Mouse (Mus musculus): ENCODE data around the gene Tmem229b. TPM values are rescaled to one million over a fixed set of nuclear protein-coding genes. Genes with fewer than 3 reads are reported as not detected.

Tmem229b gene
- polyA plus RNA-seq, 1 experiment: 0.06 TPM

GRCm38 (mm10) chr12:79017994-79018399 is 10.6 kb upstream of the Tmem229b start:
- no peaks in the 10 kb centered on the region for H3K27me3 ChIP-seq (ENCODE audit: control insufficient read depth)
- TF ChIP-seq GATA1 (IDR thresholded peaks at IDR 0.05; ENCODE audit: low read length): no peak
- no peak for TF ChIP-seq TAL1 (IDR thresholded peaks at IDR 0.05; ENCODE audit: low read length)

GRCm38 (mm10) chr12:79016109-79016508 is 8.7 kb upstream of the Tmem229b start:
- Histone ChIP-seq H3K36me3 (ENCODE audit: control insufficient read depth) (no peaks in the 10 kb centered on the region), H3K4me3 (replicated peaks) (no peak overlapping the region), H3K4me1 (ENCODE audit: control insufficient read depth) (peaks cover 3% of the 10 kb centered on the region), H3K27me3 (ENCODE audit: control insufficient read depth) (no peaks in the 10 kb centered on the region), H3K9me3 (ENCODE audit: control insufficient read depth, low read length) (no peaks in the 10 kb centered on the region)
- TF ChIP-seq GATA1 (IDR thresholded peaks at IDR 0.05; ENCODE audit: low read length) (no peak), TAL1 (IDR thresholded peaks at IDR 0.05; ENCODE audit: low read length) (no peak)

More at GRCm38 (mm10) chr12:79017994-79018399, 10.6 kb upstream of the Tmem229b start:
- H3K9me3 ChIP-seq (ENCODE audit: control insufficient read depth, low read length): no peaks in the 10 kb centered on the region
- no peak overlapping the region for H3K4me3 ChIP-seq (replicated peaks)
- H3K4me1 ChIP-seq (ENCODE audit: control insufficient read depth): peaks cover 3% of the 10 kb centered on the region
- H3K36me3 ChIP-seq (ENCODE audit: control insufficient read depth): no peaks in the 10 kb centered on the region

GRCm38 (mm10) chr12:79010569-79010968 is 3.1 kb upstream of the Tmem229b start:
- TF ChIP-seq GATA1 (IDR thresholded peaks at IDR 0.05; ENCODE audit: low read length) (no peak), TAL1 (IDR thresholded peaks at IDR 0.05; ENCODE audit: low read length) (no peak)
- peaks cover 30% of the 10 kb centered on the region for H3K27me3 ChIP-seq (ENCODE audit: control insufficient read depth)
- no peak overlapping the region for H3K4me3 ChIP-seq (replicated peaks)
- no peaks in the 10 kb centered on the region for H3K36me3 ChIP-seq (ENCODE audit: control insufficient read depth)
- H3K4me1 ChIP-seq (ENCODE audit: control insufficient read depth): peaks cover 12% of the 10 kb centered on the region
- H3K9me3 ChIP-seq (ENCODE audit: control insufficient read depth, low read length): no peaks in the 10 kb centered on the region

- H3K4me3 ChIP-seq (replicated peaks): peak overlapping the region; percentile 72
- H3K27me3 ChIP-seq (ENCODE audit: control insufficient read depth): peaks cover 42% of the 10 kb centered on the region
- no peak for TF ChIP-seq TAL1 (IDR thresholded peaks at IDR 0.05; ENCODE audit: low read length)
- TF ChIP-seq GATA1 (IDR thresholded peaks at IDR 0.05; ENCODE audit: low read length): no peak
- no peaks in the 10 kb centered on the region for H3K36me3 ChIP-seq (ENCODE audit: control insufficient read depth)
- no peaks in the 10 kb centered on the region for H3K9me3 ChIP-seq (ENCODE audit: control insufficient read depth, low read length)
- H3K4me1 ChIP-seq (ENCODE audit: control insufficient read depth): peaks cover 14% of the 10 kb centered on the region
These were observed 825 bp downstream of the Tmem229b start for GRCm38 (mm10) chr12:79006478-79007125.

- H3K4me1 ChIP-seq (ENCODE audit: control insufficient read depth): peaks cover 14% of the 10 kb centered on the region
- no peak for TF ChIP-seq TAL1 (IDR thresholded peaks at IDR 0.05; ENCODE audit: low read length)
- TF ChIP-seq GATA1 (IDR thresholded peaks at IDR 0.05; ENCODE audit: low read length): no peak
- peaks cover 42% of the 10 kb centered on the region for H3K27me3 ChIP-seq (ENCODE audit: control insufficient read depth)
- H3K9me3 ChIP-seq (ENCODE audit: control insufficient read depth, low read length): no peaks in the 10 kb centered on the region
- peak overlapping the region; percentile 72 for H3K4me3 ChIP-seq (replicated peaks)
- H3K36me3 ChIP-seq (ENCODE audit: control insufficient read depth): no peaks in the 10 kb centered on the region
These were observed 1.4 kb downstream of the Tmem229b start for GRCm38 (mm10) chr12:79006076-79006475.

DNA sequence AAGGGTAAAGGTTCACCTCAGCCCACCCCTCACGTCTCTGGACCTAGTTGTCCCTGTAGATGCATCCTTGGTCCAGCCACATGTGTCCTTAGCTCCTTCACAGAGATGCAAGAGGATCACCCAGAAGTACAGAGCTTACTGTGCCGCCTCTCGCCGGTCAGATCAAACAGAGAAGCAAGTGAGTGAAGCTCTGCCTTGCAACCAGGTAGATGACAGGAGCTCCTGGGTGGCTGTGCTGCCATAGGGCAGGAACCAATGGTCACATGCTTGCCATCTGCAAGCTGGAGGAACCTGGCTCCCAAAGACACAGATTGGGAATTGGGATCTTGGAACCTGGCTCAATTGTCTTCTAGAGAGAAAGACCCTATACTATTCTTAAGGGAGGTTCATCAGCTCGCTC is 2.0 kb downstream of the Tmem229b start:
- Histone ChIP-seq H3K9me3 (ENCODE audit: control insufficient read depth, low read length) (no peaks in the 10 kb centered on the region), H3K4me3 (replicated peaks) (no peak overlapping the region), H3K27me3 (ENCODE audit: control insufficient read depth) (peaks cover 42% of the 10 kb centered on the region), H3K36me3 (ENCODE audit: control insufficient read depth) (no peaks in the 10 kb centered on the region), H3K4me1 (ENCODE audit: control insufficient read depth) (peaks cover 14% of the 10 kb centered on the region)
- TF ChIP-seq GATA1 (IDR thresholded peaks at IDR 0.05; ENCODE audit: low read length) (no peak), TAL1 (IDR thresholded peaks at IDR 0.05; ENCODE audit: low read length) (no peak)

GRCm38 (mm10) chr12:79002978-79003377 is 4.4 kb downstream of the Tmem229b start:
- TF ChIP-seq TAL1 (IDR thresholded peaks at IDR 0.05; ENCODE audit: low read length): no peak
- no peak for TF ChIP-seq GATA1 (IDR thresholded peaks at IDR 0.05; ENCODE audit: low read length)
- Histone ChIP-seq H3K4me3 (replicated peaks) (no peak overlapping the region), H3K9me3 (ENCODE audit: control insufficient read depth, low read length) (no peaks in the 10 kb centered on the region), H3K27me3 (ENCODE audit: control insufficient read depth) (peaks cover 36% of the 10 kb centered on the region), H3K4me1 (ENCODE audit: control insufficient read depth) (peaks cover 14% of the 10 kb centered on the region), H3K36me3 (ENCODE audit: control insufficient read depth) (no peaks in the 10 kb centered on the region)

DNA sequence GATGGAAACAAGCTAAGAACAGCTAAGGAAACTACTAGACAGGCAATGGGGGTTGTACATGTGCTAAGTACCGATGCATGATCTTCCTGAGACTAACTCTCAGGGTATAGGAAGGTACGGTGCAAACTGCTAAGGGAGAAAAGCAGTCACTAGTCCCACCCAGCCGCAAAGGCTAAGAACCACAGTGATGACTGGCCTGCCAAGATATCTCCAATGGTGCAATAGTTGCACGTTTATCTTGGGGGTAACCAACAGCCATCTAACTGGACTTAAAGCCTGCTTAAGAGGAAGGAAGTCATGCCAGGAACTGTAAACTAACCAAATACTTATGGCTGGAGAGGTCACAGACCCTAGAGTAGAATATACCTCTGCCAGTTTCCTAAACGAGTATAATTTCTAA is 5.0 kb downstream of the Tmem229b start:
- no peak overlapping the region for H3K4me3 ChIP-seq (replicated peaks)
- peaks cover 13% of the 10 kb centered on the region for H3K4me1 ChIP-seq (ENCODE audit: control insufficient read depth)
- peaks cover 31% of the 10 kb centered on the region for H3K27me3 ChIP-seq (ENCODE audit: control insufficient read depth)
- TF ChIP-seq TAL1 (IDR thresholded peaks at IDR 0.05; ENCODE audit: low read length) (no peak), GATA1 (IDR thresholded peaks at IDR 0.05; ENCODE audit: low read length) (no peak)
- H3K36me3 ChIP-seq (ENCODE audit: control insufficient read depth): no peaks in the 10 kb centered on the region
- H3K9me3 ChIP-seq (ENCODE audit: control insufficient read depth, low read length): no peaks in the 10 kb centered on the region

- Histone ChIP-seq H3K4me1 (ENCODE audit: control insufficient read depth) (no peaks in the 10 kb centered on the region), H3K9me3 (ENCODE audit: control insufficient read depth, low read length) (no peaks in the 10 kb centered on the region), H3K27me3 (ENCODE audit: control insufficient read depth) (no peaks in the 10 kb centered on the region), H3K4me3 (replicated peaks) (no peak overlapping the region), H3K36me3 (ENCODE audit: control insufficient read depth) (no peaks in the 10 kb centered on the region)
- TF ChIP-seq TAL1 (IDR thresholded peaks at IDR 0.05; ENCODE audit: low read length): no peak
- no peak for TF ChIP-seq GATA1 (IDR thresholded peaks at IDR 0.05; ENCODE audit: low read length)
These were observed 10.7 kb downstream of the Tmem229b start for GRCm38 (mm10) chr12:78996711-78997110.

GRCm38 (mm10) chr12:78996271-78996670 is 11.2 kb downstream of the Tmem229b start:
- Histone ChIP-seq H3K27me3 (ENCODE audit: control insufficient read depth) (no peaks in the 10 kb centered on the region), H3K36me3 (ENCODE audit: control insufficient read depth) (no peaks in the 10 kb centered on the region), H3K4me1 (ENCODE audit: control insufficient read depth) (no peaks in the 10 kb centered on the region), H3K4me3 (replicated peaks) (no peak overlapping the region), H3K9me3 (ENCODE audit: control insufficient read depth, low read length) (no peaks in the 10 kb centered on the region)
- TF ChIP-seq TAL1 (IDR thresholded peaks at IDR 0.05; ENCODE audit: low read length) (no peak), GATA1 (IDR thresholded peaks at IDR 0.05; ENCODE audit: low read length) (no peak)

All from erythroblast, embryonic 14.5 days (primary cell).